Mouse (Mus musculus) heart, postnatal 0 days (tissue): Measurements from ENCODE around the gene Lima1.
A peak's percentile ranks its signal among the peaks of the same experiment; 100 is the strongest.

ENCODE experiments used
- CTCF ChIP-seq: IDR thresholded peaks from 2 replicates; pipeline ENCODE4 v1.5.1; 2016; ENCODE audit warnings: antibody characterized with exemption, control low read depth, low read depth
- EP300 ChIP-seq: IDR thresholded peaks from 2 replicates; pipeline ENCODE4 v1.6.1; 2016; ENCODE audit warnings: antibody characterized with exemption, low read depth

GRCm38 (mm10) chr15:99896621-99897020, 21.4 kb upstream of the Lima1 start:
- peak; percentile 31 for TF ChIP-seq CTCF
- no peak for TF ChIP-seq EP300
